9 mouse cellular contexts compared by ENCODE assay signal in the genomic region with DNA sequence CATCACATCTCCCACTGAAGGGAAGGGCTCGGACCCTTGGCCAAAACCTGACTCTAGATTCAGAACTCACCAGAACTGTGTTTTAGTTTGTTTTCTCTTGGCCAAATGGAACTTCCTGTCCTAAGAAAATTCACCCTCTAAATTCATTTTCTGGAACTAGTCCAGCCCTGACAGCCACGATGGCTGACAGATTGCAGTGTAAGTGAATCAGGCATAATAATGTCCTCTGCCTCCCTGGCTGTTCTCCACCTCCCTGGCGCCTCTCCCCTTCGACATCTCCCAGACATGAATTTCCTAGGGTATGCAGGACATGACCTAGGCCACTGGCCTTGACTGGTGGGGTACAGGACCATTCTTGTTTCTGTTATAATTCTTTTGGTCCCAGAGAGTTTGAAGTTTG. TPM values are rescaled to one million over a fixed set of nuclear protein-coding genes. Genes with fewer than 3 reads are reported as not detected.
A peak's percentile ranks its signal among the peaks of the same experiment; 100 is the strongest.
DNase-seq lines count a peak whose midpoint lies in the region; ATAC-seq and TF ChIP-seq lines count a peak whose summit lies in the region.
"Had no signal": no experiment of that assay in that cellular context is flagged by ENCODE, and none has a peak within 500 bp of the region (broad histone marks: within the 10 kb centered on the region; RNA-seq: fewer than 3 reads in every experiment).

No protein-coding gene starts in this region.

- H3K4me2 ChIP-seq in heart, embryonic 12.5 days, result no peak overlapping the region
- H3K4me2 ChIP-seq: embryonic facial prominence, embryonic 12.5 days had no signal

- H3K9me3 ChIP-seq in heart, embryonic 12.5 days (replicated peaks), result no peaks in the 10 kb centered on the region
- H3K9me3 ChIP-seq: embryonic facial prominence, embryonic 12.5 days had no signal

- H3K27me3 ChIP-seq in heart, embryonic 12.5 days (replicated peaks), result no peaks in the 10 kb centered on the region
- H3K27me3 ChIP-seq in cerebellum, adult 2 months (ENCODE audit: control insufficient read depth, insufficient read depth, low read length), result no peaks in the 10 kb centered on the region
- H3K27me3 ChIP-seq: embryonic facial prominence, embryonic 12.5 days had no signal

- no peak for TF ChIP-seq POLR2A in cerebellum, adult 2 months (IDR thresholded peaks at IDR 0.05; ENCODE audit: borderline replicate concordance, insufficient read depth, low read length)

- 53% methylated on average over 4 of the region's 4 CpGs for WGBS in heart, embryonic 12.5 days
- WGBS in cerebellum, adult 2 months, result 41% methylated on average over 4 of the region's 4 CpGs

- no peak overlapping the region for H3K9ac ChIP-seq in heart, embryonic 12.5 days
- H3K9ac ChIP-seq: embryonic facial prominence, embryonic 12.5 days had no signal

- TF ChIP-seq CTCF in layer of hippocampus, adult 2 months (conservative IDR thresholded peaks at IDR 0.05), result no peak
- no peak for TF ChIP-seq CTCF in cerebellum, adult 2 months (IDR thresholded peaks at IDR 0.05; ENCODE audit: borderline replicate concordance, insufficient read depth, low read depth, low read length)

- H3K36me3 ChIP-seq in heart, embryonic 12.5 days, result peaks cover 94% of the 10 kb centered on the region

- H3K4me1 ChIP-seq in heart, embryonic 12.5 days (replicated peaks), result peaks cover 11% of the 10 kb centered on the region
- H3K4me1 ChIP-seq in cerebellum, adult 2 months (ENCODE audit: control insufficient read depth, insufficient read depth, low read length), result no peaks in the 10 kb centered on the region
- H3K4me1 ChIP-seq: embryonic facial prominence, embryonic 12.5 days had no signal

- H3K27ac ChIP-seq in layer of hippocampus, adult 2 months, result peak overlapping the region; percentile 28
- peak overlapping the region; percentile 55; the same call in 1 of the 2 replicates for H3K27ac ChIP-seq in heart, embryonic 12.5 days (ENCODE audit: poor library complexity, severe bottlenecking)
- H3K27ac ChIP-seq in cerebellum, adult 2 months (ENCODE audit: insufficient read depth, low read length), result no peak overlapping the region
- H3K27ac ChIP-seq: embryonic facial prominence, embryonic 12.5 days had no signal

- no peak overlapping the region for H3K4me3 ChIP-seq in layer of hippocampus, adult 2 months
- H3K4me3 ChIP-seq in heart, embryonic 12.5 days, result no peak overlapping the region
- no peak overlapping the region for H3K4me3 ChIP-seq in cerebellum, adult 2 months (replicated peaks; ENCODE audit: insufficient read depth, low read depth, low read length)
- H3K4me3 ChIP-seq: embryonic facial prominence, embryonic 12.5 days had no signal

- no peak for ATAC-seq in heart, embryonic 12.5 days (ENCODE audit: insufficient number of reproducible peaks, low FRiP score)

- no peak for DNase-seq in layer of hippocampus, adult 2 months (ENCODE audit: low spot score in 2 of 2)
- no peak for DNase-seq in layer of hippocampus, adult 8-10 months (ENCODE audit: low spot score in 2 of 2)
- peak; percentile 31 for DNase-seq in kidney, adult 18-20 months
- peak; percentile 36 for DNase-seq in lung, postnatal 14 days
- no peak for DNase-seq in layer of hippocampus, adult 9-10 months (ENCODE audit: low spot score)
- DNase-seq in cerebellum, adult 2 months, result no peak
- DNase-seq: spleen, adult 18-20 months had no signal

RNA-seq across cellular contexts. Expression of a gene that starts 32.0 kb away (rescaled TPM):
- total RNA-seq in layer of hippocampus, adult 2 months (2021), result 100 to 1,000 TPM; 146 to 154 TPM
- 100 to 1,000 TPM; 129 to 175 (median 174) TPM for total RNA-seq in layer of hippocampus, adult 8-10 months (2022)
- polyA plus RNA-seq in heart, embryonic 12.5 days (2016; fragmentation: Nextera tagmentation; extraction: Ambion mirVana), result 106 and 107 TPM in 2 replicates
- 139 and 157 TPM in 2 replicates for polyA plus RNA-seq in cerebellum, adult 2 months (2012; rRNA removed)

Comparison
In these comparisons a context has a peak if more than half of its experiments do, and no peak if none do; other contexts are left out.
1. DNase-seq: peak in kidney, adult 18-20 months (single experiment) and lung, postnatal 14 days (single experiment); none in layer of hippocampus, adult 2 months (0 of 2), layer of hippocampus, adult 8-10 months (0 of 2), layer of hippocampus, adult 9-10 months (single experiment) and cerebellum, adult 2 months (0 of 2).